Mouse (Mus musculus) embryonic fibroblast, embryonic 13.5 days (primary cell): Measurements from ENCODE around the gene Slc26a9.

ENCODE experiments used
- CTCF ChIP-seq: IDR thresholded peaks from 2 replicates; pipeline ENCODE4 v1.5.1; 2011; ENCODE audit warnings: mild to moderate bottlenecking, control low read depth, low read length, moderate library complexity, borderline replicate concordance; ENCODE audit not compliant: insufficient read depth
- POLR2A ChIP-seq: IDR thresholded peaks from 2 replicates; pipeline ENCODE4 v1.6.1; 2011; ENCODE audit warnings: low read depth, mild to moderate bottlenecking, control low read depth, low read length, moderate library complexity

DNA sequence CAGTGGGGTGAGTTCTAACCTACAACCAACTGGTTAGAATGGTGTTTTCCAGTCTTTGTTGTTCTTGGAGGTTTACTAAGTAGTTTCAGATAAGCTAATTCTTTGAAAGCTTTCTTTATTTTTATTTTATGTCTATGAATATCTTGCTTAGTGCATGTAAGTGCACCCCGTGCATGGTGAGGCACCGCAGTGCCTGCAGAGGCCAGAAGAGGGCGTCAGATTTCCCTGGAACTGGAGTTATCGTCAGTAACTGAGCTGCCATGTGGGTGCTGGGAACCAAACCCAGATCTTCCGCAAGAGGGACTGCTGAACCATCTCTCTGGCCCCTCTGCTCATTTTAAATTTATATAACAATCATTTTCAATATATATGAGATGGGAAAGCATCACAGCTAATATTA, 42.4 kb upstream of the Slc26a9 start:
- TF ChIP-seq CTCF = no peak
- no peak for TF ChIP-seq POLR2A
